Mouse (Mus musculus) neural tube, embryonic 15.5 days (tissue): ENCODE data around the gene Gtf2a1. TPM values are rescaled to one million over a fixed set of nuclear protein-coding genes. Genes with fewer than 3 reads are reported as not detected.
A peak's percentile ranks its signal among the peaks of the same experiment; 100 is the strongest.
"Not testable (repeated sequence)": the region's sequence is repeated elsewhere in the genome, so short reads cannot be mapped to it uniquely, and the experiment has no call there.

Experiments
- ATAC-seq: fragments of 200-750 bp; cut with Nextera tagmentation; 2 replicates; pipeline ENCODE4 v1.8.0; 2017; ENCODE audit warnings: mild to moderate bottlenecking, moderate TSS enrichment, moderate library complexity; ENCODE audit not compliant: low FRiP score
- H3K27ac ChIP-seq: fragments of 300-500 bp; sonication (generic); replicated peaks from 2 replicates; pipeline ENCODE4 v1.5.1; 2015; ENCODE audit warnings: mild to moderate bottlenecking, inconsistent platforms
- H3K27me3 ChIP-seq: fragments of 300-500 bp; sonication (generic); replicated peaks from 2 replicates; pipeline ENCODE4 v1.6.1; 2015; ENCODE audit warnings: inconsistent platforms
- H3K36me3 ChIP-seq: fragments of 300-500 bp; sonication (generic); 2 replicates; pipeline ENCODE4 v1.6.1; 2015; ENCODE audit warnings: inconsistent platforms
- H3K4me1 ChIP-seq: fragments of 300-500 bp; sonication (generic); 2 replicates; pipeline ENCODE4 v1.6.1; 2015; ENCODE audit warnings: inconsistent platforms
- H3K4me2 ChIP-seq: fragments of 300-500 bp; sonication (generic); 2 replicates; pipeline ENCODE4 v1.6.1; 2015; ENCODE audit warnings: inconsistent platforms, mild to moderate bottlenecking, moderate library complexity
- H3K4me3 ChIP-seq: fragments of 300-500 bp; sonication (generic); replicated peaks from 2 replicates; pipeline ENCODE4 v1.5.1; 2015; ENCODE audit warnings: mild to moderate bottlenecking, inconsistent platforms
- H3K9ac ChIP-seq: fragments of 300-500 bp; sonication (generic); replicated peaks from 2 replicates; pipeline ENCODE4 v1.6.1; 2015; ENCODE audit warnings: mild to moderate bottlenecking, inconsistent platforms
- H3K9me3 ChIP-seq: fragments of 300-500 bp; sonication (generic); replicated peaks from 2 replicates; pipeline ENCODE4 v1.6.1; 2016; ENCODE audit warnings: inconsistent platforms
- WGBS: fragments of 180-500 bp; shearing (Covaris S2); methylation state at CpG from one replicate; pipeline ENCODE4 v1.1.7; 2015; ENCODE audit warnings: mixed read lengths; 5-methylcytosine and 5-hydroxymethylcytosine counted together
- polyA plus RNA-seq: library from polyadenylated mRNA; unstranded; fragments of >200 nt; fragmentation: Nextera tagmentation; extraction: Ambion mirVana; gene quantifications from 2 replicates; pipeline ENCODE4 v1.2.1, GENCODE M21; 2015

Gtf2a1 gene
- polyA plus RNA-seq, 1 experiment from 2014 or later = 54.9 TPM

GRCm38 (mm10) chr12:91579665-91580064 is 10.6 kb downstream of the Gtf2a1 start:
- WGBS = 100% methylated on average over 2 of the region's 2 CpGs
- Histone ChIP-seq H3K4me1 (peaks cover 18% of the 10 kb centered on the region), H3K27ac (no peak overlapping the region), H3K4me3 (no peak overlapping the region), H3K27me3 (no peaks in the 10 kb centered on the region), H3K9ac (no peak overlapping the region), H3K9me3 (no peaks in the 10 kb centered on the region), H3K4me2 (no peak overlapping the region), H3K36me3 (peaks cover 31% of the 10 kb centered on the region)
- no peak for ATAC-seq

GRCm38 (mm10) chr12:91571708-91572107 is 18.6 kb downstream of the Gtf2a1 start:
- H3K27me3 ChIP-seq = no peaks in the 10 kb centered on the region
- H3K27ac ChIP-seq = no peak overlapping the region
- H3K4me1 ChIP-seq = no peaks in the 10 kb centered on the region
- 96% methylated on average over 2 of the region's 2 CpGs for WGBS
- no peak overlapping the region for H3K4me3 ChIP-seq
- ATAC-seq = no peak
- H3K36me3 ChIP-seq = peaks cover 73% of the 10 kb centered on the region
- H3K9ac ChIP-seq = no peak overlapping the region
- no peak overlapping the region for H3K4me2 ChIP-seq
- no peaks in the 10 kb centered on the region for H3K9me3 ChIP-seq

- H3K9me3 ChIP-seq = no peaks in the 10 kb centered on the region
- no peak for ATAC-seq
- H3K9ac ChIP-seq = no peak overlapping the region
- no peak overlapping the region for H3K27ac ChIP-seq
- 91% methylated on average over 3 of the region's 3 CpGs for WGBS
- H3K4me2 ChIP-seq = no peak overlapping the region
- no peak overlapping the region for H3K4me3 ChIP-seq
- H3K4me1 ChIP-seq = no peaks in the 10 kb centered on the region
- peaks cover 67% of the 10 kb centered on the region for H3K36me3 ChIP-seq
- H3K27me3 ChIP-seq = no peaks in the 10 kb centered on the region
Measured at GRCm38 (mm10) chr12:91569255-91569654, 21.0 kb downstream of the Gtf2a1 start.

GRCm38 (mm10) chr12:91567145-91567544 is 23.1 kb downstream of the Gtf2a1 start:
- H3K4me2 ChIP-seq = no peak overlapping the region
- H3K36me3 ChIP-seq = peaks cover 54% of the 10 kb centered on the region
- H3K9ac ChIP-seq = no peak overlapping the region
- no peaks in the 10 kb centered on the region for H3K4me1 ChIP-seq
- no peak overlapping the region for H3K4me3 ChIP-seq
- no peaks in the 10 kb centered on the region for H3K9me3 ChIP-seq
- no peak overlapping the region for H3K27ac ChIP-seq
- no peak for ATAC-seq
- H3K27me3 ChIP-seq = no peaks in the 10 kb centered on the region
- WGBS = 96% methylated on average over 4 of the region's 4 CpGs

GRCm38 (mm10) chr12:91558152-91558551 is 32.1 kb downstream of the Gtf2a1 start:
- not testable (repeated sequence) for H3K27ac ChIP-seq, H3K27me3 ChIP-seq, ATAC-seq, H3K9ac ChIP-seq, H3K4me2 ChIP-seq, H3K9me3 ChIP-seq, H3K4me1 ChIP-seq, H3K4me3 ChIP-seq
- 67% methylated on average over 4 of the region's 4 CpGs for WGBS
- H3K36me3 ChIP-seq = peaks cover 17% of the 10 kb centered on the region

- H3K27ac ChIP-seq, H3K4me2 ChIP-seq: not testable (repeated sequence)
- WGBS = 88% methylated on average over 8 of the region's 8 CpGs
Measured at GRCm38 (mm10) chr12:91557358-91558005, 32.8 kb downstream of the Gtf2a1 start.

GRCm38 (mm10) chr12:91551773-91552526 is 38.3 kb downstream of the Gtf2a1 start:
- H3K9ac ChIP-seq = no peak overlapping the region; the same call in 1 of the 2 replicates
- peak overlapping the region; percentile 44 for H3K4me2 ChIP-seq
- no peak overlapping the region for H3K27ac ChIP-seq
- peak; percentile 78 for ATAC-seq
- H3K4me1 ChIP-seq = peaks cover 10% of the 10 kb centered on the region
- H3K9me3 ChIP-seq = no peaks in the 10 kb centered on the region
- peaks cover 3% of the 10 kb centered on the region; the same call in 1 of the 2 replicates for H3K36me3 ChIP-seq
- WGBS = 29% methylated on average over 19 of the region's 19 CpGs
- no peak overlapping the region; the same call in 1 of the 2 replicates for H3K4me3 ChIP-seq
- H3K27me3 ChIP-seq = no peaks in the 10 kb centered on the region

More at GRCm38 (mm10) chr12:91557358-91558005, 32.8 kb downstream of the Gtf2a1 start:
- not testable (repeated sequence) for H3K4me1 ChIP-seq, ATAC-seq, H3K9me3 ChIP-seq, H3K9ac ChIP-seq, H3K27me3 ChIP-seq, H3K4me3 ChIP-seq
- H3K36me3 ChIP-seq = peaks cover 15% of the 10 kb centered on the region

GRCm38 (mm10) chr12:91549471-91549870 is 40.8 kb downstream of the Gtf2a1 start:
- Histone ChIP-seq H3K9me3 (no peaks in the 10 kb centered on the region), H3K9ac (no peak overlapping the region), H3K4me3 (no peak overlapping the region), H3K27me3 (no peaks in the 10 kb centered on the region), H3K4me2 (no peak overlapping the region), H3K4me1 (peaks cover 10% of the 10 kb centered on the region), H3K27ac (no peak overlapping the region), H3K36me3 (no peaks in the 10 kb centered on the region)
- no peak for ATAC-seq
- 56% methylated on average over 9 of the region's 9 CpGs for WGBS

- no peaks in the 10 kb centered on the region for H3K4me1 ChIP-seq
- H3K4me3 ChIP-seq = no peak overlapping the region
- no peaks in the 10 kb centered on the region for H3K36me3 ChIP-seq
- H3K9me3 ChIP-seq = no peaks in the 10 kb centered on the region
- H3K4me2 ChIP-seq = no peak overlapping the region
- H3K27ac ChIP-seq = no peak overlapping the region
- ATAC-seq = no peak
- 89% methylated on average over 7 of the region's 7 CpGs for WGBS
- no peaks in the 10 kb centered on the region for H3K27me3 ChIP-seq
- no peak overlapping the region for H3K9ac ChIP-seq
Measured at GRCm38 (mm10) chr12:91540202-91540601, 50.1 kb downstream of the Gtf2a1 start.

- WGBS = 89% methylated on average over 6 of the region's 6 CpGs
- Histone ChIP-seq H3K27me3 (no peaks in the 10 kb centered on the region), H3K27ac (no peak overlapping the region), H3K4me1 (no peaks in the 10 kb centered on the region), H3K36me3 (no peaks in the 10 kb centered on the region), H3K4me2 (no peak overlapping the region), H3K9ac (no peak overlapping the region), H3K9me3 (no peaks in the 10 kb centered on the region), H3K4me3 (no peak overlapping the region)
- ATAC-seq = no peak
Measured at GRCm38 (mm10) chr12:91534514-91534913, 55.8 kb downstream of the Gtf2a1 start.

GRCm38 (mm10) chr12:91523626-91524025 is 66.7 kb downstream of the Gtf2a1 start:
- no peaks in the 10 kb centered on the region for H3K4me1 ChIP-seq
- H3K9ac ChIP-seq = no peak overlapping the region
- WGBS = 73% methylated on average over 3 of the region's 3 CpGs
- H3K27ac ChIP-seq = no peak overlapping the region
- no peak overlapping the region for H3K4me2 ChIP-seq
- H3K4me3 ChIP-seq = no peak overlapping the region
- no peaks in the 10 kb centered on the region for H3K36me3 ChIP-seq
- H3K9me3 ChIP-seq = no peaks in the 10 kb centered on the region
- H3K27me3 ChIP-seq = no peaks in the 10 kb centered on the region
- no peak for ATAC-seq

GRCm38 (mm10) chr12:91517808-91518207 is 72.5 kb downstream of the Gtf2a1 start:
- no peaks in the 10 kb centered on the region for H3K36me3 ChIP-seq
- H3K4me2 ChIP-seq = no peak overlapping the region
- no peak for ATAC-seq
- H3K27ac ChIP-seq = no peak overlapping the region
- H3K4me1 ChIP-seq = no peaks in the 10 kb centered on the region
- 50% methylated on average over 3 of the region's 3 CpGs for WGBS
- H3K9ac ChIP-seq = no peak overlapping the region
- no peaks in the 10 kb centered on the region for H3K9me3 ChIP-seq
- no peak overlapping the region for H3K4me3 ChIP-seq
- no peaks in the 10 kb centered on the region for H3K27me3 ChIP-seq
